Mouse (Mus musculus): ENCODE data around the gene Krt2. TPM values are rescaled to one million over a fixed set of nuclear protein-coding genes. Genes with fewer than 3 reads are reported as not detected.

The Krt2 gene
- polyA plus RNA-seq, 1 experiment, result not detected

DNA sequence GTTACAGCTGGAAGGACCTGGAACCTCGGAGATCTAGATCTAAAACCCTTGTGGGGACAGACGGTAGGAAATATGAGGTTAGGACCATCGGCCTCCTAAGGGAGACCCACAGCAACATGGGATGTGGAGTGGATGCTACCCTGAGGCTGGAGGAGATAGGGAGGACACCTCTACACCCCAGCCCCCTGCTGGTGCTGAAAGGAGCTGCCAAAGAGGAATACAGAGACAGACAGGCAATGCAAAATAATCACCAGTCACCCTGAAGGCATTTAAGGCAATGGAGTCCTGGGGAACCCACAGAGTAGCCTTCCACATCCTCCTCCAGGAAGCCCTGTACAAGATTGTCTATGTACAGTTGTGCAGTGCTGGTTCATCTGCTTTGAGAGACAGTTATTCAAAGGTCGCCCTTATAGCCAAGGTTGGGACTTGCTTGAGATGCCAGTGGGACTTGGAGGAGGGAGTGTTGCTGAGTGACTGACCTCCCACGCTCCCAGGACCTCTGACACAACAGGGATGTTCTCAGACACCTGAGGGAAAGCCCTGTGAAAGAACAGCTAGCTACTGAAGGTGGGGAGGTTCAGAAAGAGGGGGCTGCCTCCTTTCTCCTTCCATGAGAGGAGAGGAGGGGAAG is 45.8 kb downstream of the Krt2 start:
- no peak for DNase-seq
- TF ChIP-seq POLR2A (IDR thresholded peaks at IDR 0.05; ENCODE audit: borderline replicate concordance, insufficient read depth, low read length) (no peak), CTCF (IDR thresholded peaks at IDR 0.05; ENCODE audit: borderline replicate concordance, insufficient read depth, low read depth, low read length) (no peak)
- H3K4me1 ChIP-seq (ENCODE audit: control insufficient read depth, insufficient read depth, low read length), result no peaks in the 10 kb centered on the region
- no peaks in the 10 kb centered on the region for H3K27me3 ChIP-seq (ENCODE audit: control insufficient read depth, insufficient read depth, low read length)
- no peak overlapping the region for H3K27ac ChIP-seq (ENCODE audit: insufficient read depth, low read length)
- WGBS, result 73% methylated on average over 5 of the region's 5 CpGs
- no peak overlapping the region for H3K4me3 ChIP-seq (replicated peaks; ENCODE audit: insufficient read depth, low read depth, low read length)

DNA sequence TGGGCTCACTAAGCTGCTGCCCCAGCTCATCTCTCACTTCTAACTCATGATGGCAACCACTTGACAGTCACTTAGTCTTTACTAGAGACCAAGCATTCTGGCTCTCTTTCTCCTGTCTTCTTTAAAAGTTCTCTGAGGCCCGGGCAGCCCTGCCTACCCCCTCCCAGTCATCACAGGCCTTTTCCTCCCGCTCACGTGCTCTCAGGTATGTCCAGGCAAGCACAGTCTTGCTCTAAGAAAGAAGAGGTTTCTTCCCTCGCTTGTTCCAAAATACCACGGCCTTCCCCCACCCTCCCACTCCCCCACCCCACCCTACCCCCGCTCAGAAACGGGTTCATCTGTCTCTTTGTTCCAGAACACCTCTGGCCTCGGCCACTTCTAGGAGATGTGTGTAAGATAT is 47.7 kb downstream of the Krt2 start:
- no peak for DNase-seq
- TF ChIP-seq CTCF (IDR thresholded peaks at IDR 0.05; ENCODE audit: borderline replicate concordance, insufficient read depth, low read depth, low read length), result no peak
- TF ChIP-seq POLR2A (IDR thresholded peaks at IDR 0.05; ENCODE audit: borderline replicate concordance, insufficient read depth, low read length), result no peak
- H3K4me3 ChIP-seq (replicated peaks; ENCODE audit: insufficient read depth, low read depth, low read length), result no peak overlapping the region
- no peaks in the 10 kb centered on the region for H3K27me3 ChIP-seq (ENCODE audit: control insufficient read depth, insufficient read depth, low read length)
- no peaks in the 10 kb centered on the region for H3K4me1 ChIP-seq (ENCODE audit: control insufficient read depth, insufficient read depth, low read length)
- whole genome bisulfite sequencing, result 58% methylated on average over 8 of the region's 8 CpGs
- no peak overlapping the region for H3K27ac ChIP-seq (ENCODE audit: insufficient read depth, low read length)

Other genes with a start within 250 kb of the Krt2 start
- not detected in 2 replicates for gene Krt75, start 244.3 kb downstream of the Krt2 start, polyA plus RNA-seq (2012; rRNA removed)
- not detected in 2 replicates for gene Gm5414, start 190.0 kb downstream of the Krt2 start, polyA plus RNA-seq (2012; rRNA removed)
- gene Gm5478, start 170.8 kb downstream of the Krt2 start, polyA plus RNA-seq (2012; rRNA removed), result not detected in 2 replicates
- gene Krt6b, start 137.9 kb downstream of the Krt2 start, polyA plus RNA-seq (2012; rRNA removed), result not detected in 2 replicates
- not detected in 2 replicates for gene Krt6a, start 123.9 kb downstream of the Krt2 start, polyA plus RNA-seq (2012; rRNA removed)
- gene Krt5, start 105.3 kb downstream of the Krt2 start, polyA plus RNA-seq (2012; rRNA removed), result 0.08 TPM in 1 of 2 replicates, not detected in the other
- gene Krt71, start 75.1 kb downstream of the Krt2 start, polyA plus RNA-seq (2012; rRNA removed), result 0.25 and 0.54 TPM in 2 replicates
- gene Krt72, start 31.7 kb downstream of the Krt2 start, polyA plus RNA-seq (2012; rRNA removed), result not detected in 2 replicates
- 0.05 TPM in 1 of 2 replicates, not detected in the other for gene Krt73, start 15.8 kb downstream of the Krt2 start, polyA plus RNA-seq (2012; rRNA removed)
- gene Krt1, start 32.6 kb upstream of the Krt2 start, polyA plus RNA-seq (2012; rRNA removed), result 4.8 and 5.3 TPM in 2 replicates
- gene Krt77, start 51.5 kb upstream of the Krt2 start, polyA plus RNA-seq (2012; rRNA removed), result 0.26 and 0.49 TPM in 2 replicates
- gene Krt76, start 74.8 kb upstream of the Krt2 start, polyA plus RNA-seq (2012; rRNA removed), result 0.05 TPM in 1 of 2 replicates, not detected in the other
- gene Krt4, start 106.6 kb upstream of the Krt2 start, polyA plus RNA-seq (2012; rRNA removed), result 0.05 TPM in 1 of 2 replicates, not detected in the other
- not detected in 2 replicates for gene Krt79, start 122.2 kb upstream of the Krt2 start, polyA plus RNA-seq (2012; rRNA removed)
- gene Krt78, start 136.1 kb upstream of the Krt2 start, polyA plus RNA-seq (2012; rRNA removed), result 0.03 TPM in 1 of 2 replicates, not detected in the other
- gene Krt8, start 186.3 kb upstream of the Krt2 start, polyA plus RNA-seq (2012; rRNA removed), result 0.61 and 1.1 TPM in 2 replicates
- gene Krt18, start 210.0 kb upstream of the Krt2 start, polyA plus RNA-seq (2012; rRNA removed), result 1.1 and 2.1 TPM in 2 replicates

Data from cerebellum, adult 2 months (tissue).